Mouse (Mus musculus) gastrocnemius, postnatal 10 days (tissue): ENCODE measurements at regions not wholly inside any gene's neighbourhood (a gene's known extent, or its start where the extent isn't known, plus 50 kb on each side); places are given as distances from the start of the nearest gene placed in this dataset.

Experiments
- DNase-seq: peaks from one replicate; pipeline ENCODE4 v3.0.0; 2021; ENCODE audit warnings: mixed read lengths

DNA sequence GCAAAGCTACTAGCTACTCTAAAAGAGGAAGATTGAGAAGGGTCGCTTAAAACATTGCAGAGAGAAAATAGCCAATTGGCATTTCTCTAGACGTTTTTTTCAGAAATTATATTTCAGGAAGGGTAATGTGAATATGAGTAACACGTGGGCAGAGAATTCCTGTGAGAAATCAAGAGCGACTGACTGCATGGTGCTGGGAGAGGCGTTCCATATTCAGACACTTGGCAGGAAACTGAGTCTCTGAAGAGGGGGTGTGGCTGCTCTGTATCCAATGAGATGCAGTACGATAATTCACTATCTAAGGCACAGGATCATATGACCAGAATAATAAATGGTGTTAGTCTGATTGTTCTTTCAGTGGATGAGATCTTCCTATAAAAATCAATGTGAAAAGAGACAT lies 252.5 kb downstream of the Pcdh18 start:
- DNase-seq, result no peak

DNA sequence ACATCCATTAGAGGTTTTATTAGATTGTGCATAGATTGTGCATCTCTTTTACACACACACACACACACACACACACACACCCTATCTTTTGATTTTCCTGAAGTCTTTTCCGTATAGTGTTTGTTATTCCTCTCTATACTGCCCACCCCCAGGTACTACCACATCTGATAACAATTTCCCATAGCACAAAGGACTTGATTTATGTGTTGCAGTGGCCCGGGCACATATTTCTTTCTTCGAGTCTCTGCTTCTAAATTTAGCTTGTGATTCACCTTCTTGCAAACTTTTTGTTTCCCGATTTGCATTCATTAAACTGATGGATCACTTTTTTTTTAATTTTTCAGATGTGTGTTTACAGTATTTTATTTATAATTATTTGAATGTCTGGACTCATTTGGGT lies 254.8 kb downstream of the Pcdh18 start:
- no peak for DNase-seq

DNA sequence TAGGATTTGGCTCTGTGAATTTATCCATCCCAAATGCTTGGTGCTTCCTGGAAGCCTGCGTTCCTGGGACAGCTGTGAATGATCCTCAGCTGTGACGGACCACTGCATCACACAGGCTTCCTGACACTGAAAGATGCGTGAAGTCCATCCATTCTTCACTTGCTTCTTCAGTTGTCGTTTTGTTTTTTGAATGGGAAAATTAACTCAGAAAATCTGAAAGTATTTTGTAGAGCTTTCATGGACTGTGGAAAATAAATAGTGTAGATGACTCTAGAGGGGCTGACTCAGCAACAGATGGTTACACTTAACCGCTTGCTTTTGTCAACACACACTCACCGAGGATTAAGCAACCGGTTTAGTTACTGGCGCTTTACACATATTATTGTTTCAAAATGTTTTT lies 272.0 kb downstream of the Pcdh18 start:
- peak; percentile 3 for DNase-seq
